Mouse (Mus musculus) midbrain, embryonic 13.5 days (tissue): ENCODE measurements at regions not wholly inside any gene's neighbourhood (a gene's known extent, or its start where the extent isn't known, plus 50 kb on each side); places are given as distances from the start of the nearest gene placed in this dataset.

Experiments
- ATAC-seq: fragments of 200-750 bp; cut with Nextera tagmentation; 2 replicates; pipeline ENCODE4 v1.8.0; 2017; ENCODE audit warnings: mild to moderate bottlenecking, moderate TSS enrichment, moderate library complexity
- H3K27ac ChIP-seq: fragments of 300-500 bp; sonication (generic); 2 replicates; pipeline ENCODE4 v1.5.1; 2015; ENCODE audit warnings: inconsistent platforms, mild to moderate bottlenecking, moderate library complexity
- H3K27me3 ChIP-seq: fragments of 300-500 bp; sonication (generic); 2 replicates; pipeline ENCODE4 v1.6.1; 2015; ENCODE audit warnings: mild to moderate bottlenecking, inconsistent platforms
- H3K36me3 ChIP-seq: fragments of 300-500 bp; sonication (generic); 2 replicates; pipeline ENCODE4 v1.6.1; 2015; ENCODE audit warnings: mild to moderate bottlenecking, inconsistent platforms
- H3K4me1 ChIP-seq: fragments of 300-500 bp; sonication (generic); replicated peaks from 2 replicates; pipeline ENCODE4 v1.6.1; 2015; ENCODE audit warnings: inconsistent platforms
- H3K4me2 ChIP-seq: fragments of 300-500 bp; sonication (generic); replicated peaks from 2 replicates; pipeline ENCODE4 v1.6.1; 2015; ENCODE audit warnings: moderate library complexity, mild to moderate bottlenecking, inconsistent platforms
- H3K4me3 ChIP-seq: fragments of 300-500 bp; sonication (generic); replicated peaks from 2 replicates; pipeline ENCODE4 v1.5.1; 2015; ENCODE audit warnings: mild to moderate bottlenecking, inconsistent platforms
- H3K9ac ChIP-seq: fragments of 300-500 bp; sonication (generic); replicated peaks from 2 replicates; pipeline ENCODE4 v1.6.1; 2015; ENCODE audit warnings: mild to moderate bottlenecking, inconsistent platforms
- H3K9me3 ChIP-seq: fragments of 300-500 bp; sonication (generic); 2 replicates; pipeline ENCODE4 v1.6.1; 2016; ENCODE audit warnings: mild to moderate bottlenecking, inconsistent platforms
- WGBS: fragments of 180-500 bp; shearing (Covaris S2); methylation state at CpG from one replicate; pipeline ENCODE4 v1.1.7; 2015; 5-methylcytosine and 5-hydroxymethylcytosine counted together

DNA sequence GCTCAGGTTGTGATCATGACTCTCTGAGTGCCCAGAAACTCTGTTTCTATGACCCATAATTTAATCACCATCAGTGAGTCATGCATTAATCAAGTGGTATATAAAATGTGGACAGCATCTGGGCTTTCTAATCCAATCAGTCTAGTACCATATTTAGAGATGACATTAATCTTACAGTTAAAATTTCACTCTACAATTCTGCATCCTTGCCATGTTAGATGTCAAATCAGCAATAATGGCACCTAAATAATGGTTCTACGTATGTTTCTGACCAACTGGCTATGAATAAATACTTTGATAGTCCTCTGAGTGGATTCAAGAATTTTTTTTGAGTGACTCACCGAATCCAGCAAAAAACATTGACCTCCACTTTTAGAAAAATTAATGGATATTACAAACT, 383.0 kb upstream of the Gm12666 start:
- ATAC-seq, result no peak
- Histone ChIP-seq H3K27ac (no peak overlapping the region), H3K4me3 (no peak overlapping the region), H3K4me2 (no peak overlapping the region), H3K36me3 (no peaks in the 10 kb centered on the region), H3K9ac (no peak overlapping the region), H3K4me1 (no peaks in the 10 kb centered on the region), H3K27me3 (no peaks in the 10 kb centered on the region), H3K9me3 (no peaks in the 10 kb centered on the region)
- WGBS, result 85% methylated on average over 2 of the region's 2 CpGs

DNA sequence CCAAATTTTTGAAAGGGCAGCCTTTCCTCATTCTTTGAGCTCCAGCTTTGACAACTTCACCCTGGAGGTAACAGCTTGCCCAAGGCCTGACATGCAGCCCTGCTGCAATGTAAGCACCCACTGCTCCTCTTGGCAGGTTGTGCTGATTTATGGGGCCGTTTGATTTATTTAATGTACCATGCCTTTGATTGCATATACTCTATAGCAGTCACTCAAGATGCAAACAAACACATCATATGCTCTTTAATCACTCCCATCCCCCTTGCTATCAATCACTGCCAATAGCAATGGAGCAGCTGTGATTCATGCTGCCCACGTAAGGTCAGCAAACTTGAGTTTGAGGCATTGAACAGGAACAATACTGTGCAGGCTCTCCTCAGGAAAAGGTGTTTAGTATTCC, 373.8 kb upstream of the Gm12666 start:
- Histone ChIP-seq H3K4me2 (no peak overlapping the region), H3K4me1 (no peaks in the 10 kb centered on the region), H3K9me3 (no peaks in the 10 kb centered on the region), H3K36me3 (no peaks in the 10 kb centered on the region), H3K27ac (no peak overlapping the region), H3K27me3 (no peaks in the 10 kb centered on the region), H3K4me3 (no peak overlapping the region), H3K9ac (no peak overlapping the region)
- ATAC-seq, result no peak
- WGBS, result 77% methylated on average over 2 of the region's 2 CpGs

DNA sequence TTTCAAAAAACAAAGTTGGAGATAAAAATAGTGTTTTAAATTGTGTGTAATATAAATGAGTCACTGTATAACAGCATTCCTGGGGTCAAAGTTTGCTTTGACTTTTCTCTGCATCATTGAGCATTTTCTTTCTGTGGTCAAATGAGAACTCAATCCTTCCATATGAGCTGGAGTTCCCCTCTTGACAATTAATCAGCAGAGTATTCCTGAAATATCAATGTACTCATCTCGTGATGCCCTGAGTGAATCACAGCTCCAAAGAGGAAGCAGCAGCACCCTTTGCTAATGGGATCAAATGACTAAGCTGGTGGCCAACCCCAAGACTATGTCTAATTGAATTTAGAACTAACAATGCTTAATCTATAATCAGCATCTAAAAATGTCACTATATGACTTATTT, 363.6 kb upstream of the Gm12666 start:
- Histone ChIP-seq H3K36me3 (no peaks in the 10 kb centered on the region), H3K9ac (no peak overlapping the region), H3K4me2 (no peak overlapping the region), H3K27me3 (no peaks in the 10 kb centered on the region), H3K4me3 (no peak overlapping the region), H3K4me1 (no peaks in the 10 kb centered on the region), H3K9me3 (no peaks in the 10 kb centered on the region), H3K27ac (no peak overlapping the region)
- ATAC-seq, result no peak
- 67% methylated on average over 1 of the region's 1 CpGs for WGBS

DNA sequence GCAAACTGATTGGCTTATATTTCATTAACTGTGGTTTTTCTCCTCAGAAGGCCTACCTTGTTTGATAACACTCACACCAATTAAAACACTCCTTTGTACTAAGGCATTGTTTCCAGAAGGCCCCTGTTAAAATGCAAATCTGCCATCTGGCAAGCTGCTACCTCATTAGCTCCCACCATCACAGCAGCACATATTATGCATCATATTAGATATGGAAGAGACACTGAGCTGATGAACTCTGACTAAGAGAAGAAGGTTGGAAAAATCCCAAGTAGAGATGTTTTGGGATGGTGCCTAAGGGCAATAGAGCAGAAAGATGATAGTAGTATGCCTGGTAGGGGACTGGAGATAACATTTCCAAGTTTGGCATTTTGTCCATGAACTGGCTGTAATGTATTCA, 350.5 kb upstream of the Gm12666 start:
- Histone ChIP-seq H3K9me3 (no peaks in the 10 kb centered on the region), H3K27me3 (no peaks in the 10 kb centered on the region), H3K4me1 (0 out of 2 replicates have a peak, but pooled peaks cover 4% of the 10 kb centered on the region), H3K9ac (no peak overlapping the region), H3K36me3 (no peaks in the 10 kb centered on the region), H3K4me3 (no peak overlapping the region), H3K27ac (no peak overlapping the region), H3K4me2 (no peak overlapping the region)
- ATAC-seq, result peak; percentile 94

DNA sequence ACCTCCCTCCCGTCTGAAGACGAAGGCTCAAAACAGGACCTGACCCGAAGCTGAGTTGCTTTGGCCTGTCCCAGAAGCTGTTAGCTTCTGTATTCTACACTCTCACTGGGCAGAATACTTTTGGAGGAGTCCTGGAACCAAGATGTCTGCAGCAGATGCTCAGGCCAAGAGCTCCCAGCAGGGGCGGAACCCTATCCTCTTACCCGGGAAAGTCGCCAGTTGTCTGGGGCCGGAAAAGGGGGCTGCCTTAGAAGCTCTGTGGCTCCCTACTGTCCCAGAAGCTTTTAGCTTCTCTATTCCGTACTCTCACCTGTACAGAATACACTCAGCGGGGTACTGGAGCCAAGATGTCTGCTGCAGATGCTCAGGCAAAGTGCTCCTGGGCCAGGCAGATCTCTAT, 346.7 kb upstream of the Gm12666 start:
- ATAC-seq, result no peak
- Histone ChIP-seq H3K36me3 (no peaks in the 10 kb centered on the region), H3K4me2 (no peak overlapping the region), H3K9ac (no peak overlapping the region), H3K27ac (no peak overlapping the region), H3K4me1 (0 out of 2 replicates have a peak, but pooled peaks cover 4% of the 10 kb centered on the region), H3K9me3 (no peaks in the 10 kb centered on the region), H3K4me3 (no peak overlapping the region), H3K27me3 (no peaks in the 10 kb centered on the region)
- 95% methylated on average over 9 of the region's 9 CpGs for WGBS

DNA sequence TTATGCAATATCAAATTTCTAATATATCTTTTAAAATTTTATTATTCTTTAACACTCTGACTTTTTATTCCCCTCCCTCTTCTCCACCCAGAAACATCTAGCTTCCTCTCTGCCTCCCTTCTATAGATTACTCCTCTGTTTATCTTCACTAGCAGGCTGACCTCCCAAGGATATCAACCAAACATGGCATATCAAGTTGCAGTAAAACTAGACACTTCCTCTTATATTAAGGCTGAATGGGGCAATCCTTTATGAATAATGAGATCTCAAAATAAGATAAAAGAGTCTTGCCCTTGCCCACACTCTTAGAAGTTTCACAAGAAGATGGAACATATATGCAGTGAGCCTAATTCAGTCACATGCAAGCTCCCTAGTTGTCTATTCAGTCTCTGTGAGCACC, 310.5 kb upstream of the Gm12666 start:
- no peak for ATAC-seq
- H3K27ac ChIP-seq, result no peak overlapping the region

DNA sequence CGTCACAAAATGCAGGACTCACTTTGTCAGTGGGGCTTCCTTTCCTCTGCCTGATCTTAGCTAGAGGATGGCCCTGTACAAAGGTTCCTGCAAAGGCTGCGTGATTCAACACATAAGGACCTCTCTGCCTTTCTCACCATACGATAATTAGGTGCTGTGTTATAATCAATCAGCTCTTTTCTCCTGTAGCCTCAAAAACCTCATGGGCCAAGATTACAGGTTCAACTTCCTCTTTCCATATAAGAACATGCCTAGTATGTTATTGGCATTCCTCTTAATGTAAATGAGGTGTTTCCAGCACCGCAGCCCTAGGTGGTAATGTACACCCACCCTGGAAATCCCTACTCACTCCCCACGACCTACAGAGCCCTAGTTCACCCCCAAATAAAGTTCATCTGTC, 308.6 kb upstream of the Gm12666 start:
- WGBS, result 71% methylated on average over 5 of the region's 5 CpGs
- H3K9me3 ChIP-seq, result no peaks in the 10 kb centered on the region
- ATAC-seq, result no peak
- no peak overlapping the region for H3K4me2 ChIP-seq
- H3K4me3 ChIP-seq, result no peak overlapping the region
- no peak overlapping the region for H3K9ac ChIP-seq
- H3K27me3 ChIP-seq, result no peaks in the 10 kb centered on the region
- H3K36me3 ChIP-seq, result no peaks in the 10 kb centered on the region
- H3K4me1 ChIP-seq, result no peaks in the 10 kb centered on the region
- no peak overlapping the region for H3K27ac ChIP-seq

More for the DNA sequence above, 310.5 kb upstream of the Gm12666 start:
- Histone ChIP-seq H3K4me3 (no peak overlapping the region), H3K9me3 (no peaks in the 10 kb centered on the region), H3K27me3 (no peaks in the 10 kb centered on the region), H3K4me1 (no peaks in the 10 kb centered on the region), H3K4me2 (no peak overlapping the region), H3K9ac (no peak overlapping the region), H3K36me3 (no peaks in the 10 kb centered on the region)

DNA sequence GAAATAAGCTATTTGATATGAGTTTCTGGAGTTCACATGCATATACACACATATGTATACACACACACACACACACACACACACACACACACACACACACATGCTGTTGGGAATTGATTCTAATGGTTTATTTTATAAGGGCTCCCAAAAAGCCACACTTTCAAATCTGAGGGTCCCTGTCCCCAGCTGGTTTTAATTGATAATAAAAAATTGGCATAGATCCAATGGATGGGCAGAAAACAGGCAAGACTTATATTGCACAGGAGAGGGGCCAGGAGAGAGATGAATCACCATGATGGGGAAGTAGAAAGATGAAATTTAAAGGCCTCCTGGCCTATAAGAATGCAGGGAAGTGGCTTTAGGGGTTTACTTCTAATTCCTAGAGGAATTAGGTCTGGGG, 295.1 kb upstream of the Gm12666 start:
- ATAC-seq, result no peak
- no peaks in the 10 kb centered on the region for H3K36me3 ChIP-seq
- H3K27ac ChIP-seq, result no peak overlapping the region
- H3K9ac ChIP-seq, result no peak overlapping the region
- no peak overlapping the region for H3K4me3 ChIP-seq
- no peaks in the 10 kb centered on the region for H3K4me1 ChIP-seq
- H3K4me2 ChIP-seq, result no peak overlapping the region
- no peaks in the 10 kb centered on the region for H3K27me3 ChIP-seq
- H3K9me3 ChIP-seq, result no peaks in the 10 kb centered on the region

DNA sequence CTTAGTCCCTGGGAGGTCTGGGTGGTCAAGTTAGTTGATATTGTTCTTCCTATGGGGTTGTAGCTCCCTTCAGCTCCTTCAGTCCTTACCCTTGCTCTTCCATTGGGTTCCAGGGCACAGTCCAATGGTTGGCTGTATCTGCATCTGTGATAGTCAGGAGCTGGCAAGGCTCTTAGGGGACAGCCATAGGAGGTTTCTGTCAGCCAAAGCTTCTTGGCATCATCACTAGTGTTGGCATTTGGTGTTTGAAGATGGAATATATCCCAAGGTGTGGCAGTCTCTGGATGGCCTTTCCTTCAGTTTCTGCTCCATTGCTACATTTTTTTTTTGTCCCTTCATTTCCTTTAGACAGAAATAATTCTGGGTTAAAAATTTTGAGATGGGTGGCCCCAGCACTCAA, 266.6 kb upstream of the Gm12666 start:
- Histone ChIP-seq H3K36me3 (no peaks in the 10 kb centered on the region), H3K9me3 (no peaks in the 10 kb centered on the region), H3K4me1 (no peaks in the 10 kb centered on the region), H3K9ac (no peak overlapping the region), H3K4me3 (no peak overlapping the region), H3K4me2 (no peak overlapping the region), H3K27me3 (no peaks in the 10 kb centered on the region), H3K27ac (no peak overlapping the region)
- ATAC-seq, result no peak
